Mouse (Mus musculus): Measurements from ENCODE around the gene Kmt2b. TPM values are rescaled to one million over a fixed set of nuclear protein-coding genes. Genes with fewer than 3 reads are reported as not detected.

The Kmt2b gene
- total RNA-seq, 2 experiments from 2014 or later, result 53.4 to 57.4 TPM

DNA sequence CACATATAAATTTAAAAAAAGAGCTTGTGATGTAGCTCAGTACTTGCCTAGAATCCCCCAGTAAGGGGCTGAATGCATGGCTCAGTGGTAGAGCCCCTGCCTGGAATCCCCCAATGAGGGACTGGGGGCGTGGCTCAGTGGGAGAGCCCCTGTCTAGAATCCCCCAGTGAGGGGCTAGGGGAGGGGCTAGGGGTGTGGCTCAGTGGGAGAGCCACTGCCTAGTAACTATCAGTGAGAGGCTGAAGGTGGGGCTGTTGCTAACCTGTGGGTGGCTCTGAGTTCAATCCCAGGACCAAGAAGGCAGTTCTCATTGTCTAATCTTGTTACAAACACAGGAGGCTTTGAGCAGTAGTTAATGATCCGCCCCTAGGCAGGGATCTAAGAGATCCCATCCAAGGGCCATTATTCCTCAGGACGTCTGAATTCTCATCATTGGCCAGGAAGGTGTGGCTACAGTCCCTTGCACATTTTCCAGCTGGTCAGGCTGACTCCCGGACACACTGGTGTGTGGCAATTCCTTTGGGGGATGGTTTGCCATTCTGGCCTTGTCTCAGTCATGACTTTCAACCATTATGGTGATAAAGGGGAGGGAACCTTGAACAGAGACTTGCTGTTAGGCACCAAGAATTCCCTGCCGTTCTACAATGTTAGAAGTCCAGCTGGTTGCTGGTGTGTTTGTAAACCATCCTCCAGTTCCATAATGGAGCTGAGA is 26.7 kb upstream of the Kmt2b start:
- no peak for DNase-seq (ENCODE audit: extremely low spot score in 1 of 2, low spot score in 2 of 2)
- intact Hi-C loops (cut with DNase I), result no loop called here
- Histone ChIP-seq H3K27ac (no peak overlapping the region), H3K4me3 (no peak overlapping the region)
- no peak for TF ChIP-seq CTCF (IDR thresholded peaks at IDR 0.05)

- no peak for DNase-seq (ENCODE audit: extremely low spot score in 1 of 2, low spot score in 2 of 2)
- intact Hi-C loops (cut with DNase I), result no loop called here
- Histone ChIP-seq H3K27ac (no peak overlapping the region), H3K4me3 (no peak overlapping the region)
- peak; percentile 32 for TF ChIP-seq CTCF (IDR thresholded peaks at IDR 0.05)
Observed at GRCm38 (mm10) chr7:30614454-30614853, 25.9 kb upstream of the Kmt2b start.

DNA sequence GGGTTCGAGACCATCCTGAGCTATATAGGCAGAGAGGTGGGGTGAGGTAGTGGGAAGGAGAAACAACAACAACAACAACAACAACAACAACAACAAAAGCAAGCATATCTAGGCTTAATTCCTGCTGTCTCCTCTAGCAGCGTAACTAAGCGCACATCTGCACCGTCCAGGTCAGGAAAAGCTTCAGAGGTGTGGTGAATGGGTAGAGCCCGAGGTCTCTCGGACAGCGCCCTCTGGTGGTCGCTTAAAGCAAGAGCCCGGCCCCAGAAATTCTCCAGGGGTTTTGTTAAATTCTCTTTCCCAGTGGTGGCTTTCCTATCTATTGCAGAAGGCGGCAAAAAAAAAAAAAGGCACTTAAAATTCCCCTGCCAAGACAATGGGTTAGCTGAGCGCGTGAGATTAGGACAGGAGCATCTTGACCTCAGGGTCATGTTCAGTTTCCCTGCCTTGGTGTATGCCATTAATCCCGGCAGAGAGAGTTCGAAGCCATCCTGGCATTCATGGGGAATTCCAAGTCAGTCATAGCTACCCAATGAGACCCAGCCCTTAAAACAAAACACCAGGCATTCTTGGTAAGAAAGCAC is 25.1 kb upstream of the Kmt2b start:
- peak; percentile 42 to 46 for DNase-seq (ENCODE audit: extremely low spot score in 1 of 2, low spot score in 2 of 2)
- TF ChIP-seq CTCF (IDR thresholded peaks at IDR 0.05), result peak; percentile 82
- Histone ChIP-seq H3K4me3 (no peak overlapping the region), H3K27ac (no peak overlapping the region)
- intact Hi-C loops (cut with DNase I), result no loop called here

GRCm38 (mm10) chr7:30612654-30613402 is 24.3 kb upstream of the Kmt2b start, which contains the start of gene Upk1a:
TSS of gene Upk1a (minus strand) at chr7:30612847.
- TF ChIP-seq CTCF (IDR thresholded peaks at IDR 0.05), result no peak
- no peak for DNase-seq (ENCODE audit: extremely low spot score in 1 of 2, low spot score in 2 of 2)
- no peak within 1 kb of the TSS for H3K4me3 ChIP-seq
- H3K27ac ChIP-seq, result no peak within 1 kb of the TSS
- intact Hi-C loops (cut with DNase I), result no loop called here

DNA sequence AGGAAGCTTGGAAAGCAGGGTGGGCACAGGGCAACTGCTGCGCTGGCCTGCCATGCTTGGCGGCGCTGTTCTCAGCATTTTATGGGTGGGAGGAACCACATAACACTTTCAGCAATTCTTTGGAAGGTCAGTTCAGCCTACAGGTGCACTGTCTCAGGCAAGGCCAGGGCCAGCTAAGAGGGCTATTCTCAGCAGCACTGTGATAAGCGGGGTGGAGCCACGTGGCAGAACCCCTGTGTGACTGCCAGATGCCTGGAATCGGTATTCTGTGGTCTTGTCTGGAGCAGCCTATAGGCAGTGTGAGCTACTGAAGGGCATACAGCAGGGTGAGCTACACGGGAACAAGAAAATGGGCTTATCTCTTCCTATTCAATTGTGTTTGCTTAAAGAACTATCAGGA is 21.5 kb upstream of the Kmt2b start:
- H3K27ac ChIP-seq, result no peak overlapping the region
- no peak for TF ChIP-seq CTCF (IDR thresholded peaks at IDR 0.05)
- intact Hi-C loops (cut with DNase I), result no loop called here
- H3K4me3 ChIP-seq, result no peak overlapping the region
- DNase-seq (ENCODE audit: extremely low spot score in 1 of 2, low spot score in 2 of 2), result no peak

DNA sequence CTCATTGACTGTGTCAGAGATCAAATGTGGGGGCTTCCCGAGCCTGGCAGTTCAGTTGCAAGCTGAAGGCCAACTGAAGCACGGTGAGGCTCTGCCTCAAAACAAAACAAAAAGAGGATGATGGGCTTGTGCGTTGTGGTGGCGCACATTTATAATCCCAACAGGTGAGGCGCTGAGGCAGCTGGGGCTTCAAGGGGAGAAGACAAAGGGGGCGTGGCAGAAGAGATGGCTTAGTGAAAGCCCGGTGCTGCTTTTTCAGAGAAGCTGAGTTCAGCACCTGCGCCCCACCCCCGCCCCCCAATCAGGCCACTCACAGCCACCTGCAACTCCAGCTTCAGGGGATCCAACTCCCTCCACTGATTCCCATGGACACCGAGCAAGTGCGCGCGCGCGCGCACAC is 19.9 kb upstream of the Kmt2b start:
- H3K27ac ChIP-seq, result no peak overlapping the region
- H3K4me3 ChIP-seq, result no peak overlapping the region
- no peak for TF ChIP-seq CTCF (IDR thresholded peaks at IDR 0.05)
- intact Hi-C loops (cut with DNase I), result loop anchor here (2.0 kb wide), 1 partner anchor 20 kb away; the partner anchor contains the start of gene Kmt2b
- no peak for DNase-seq (ENCODE audit: extremely low spot score in 1 of 2, low spot score in 2 of 2)

DNA sequence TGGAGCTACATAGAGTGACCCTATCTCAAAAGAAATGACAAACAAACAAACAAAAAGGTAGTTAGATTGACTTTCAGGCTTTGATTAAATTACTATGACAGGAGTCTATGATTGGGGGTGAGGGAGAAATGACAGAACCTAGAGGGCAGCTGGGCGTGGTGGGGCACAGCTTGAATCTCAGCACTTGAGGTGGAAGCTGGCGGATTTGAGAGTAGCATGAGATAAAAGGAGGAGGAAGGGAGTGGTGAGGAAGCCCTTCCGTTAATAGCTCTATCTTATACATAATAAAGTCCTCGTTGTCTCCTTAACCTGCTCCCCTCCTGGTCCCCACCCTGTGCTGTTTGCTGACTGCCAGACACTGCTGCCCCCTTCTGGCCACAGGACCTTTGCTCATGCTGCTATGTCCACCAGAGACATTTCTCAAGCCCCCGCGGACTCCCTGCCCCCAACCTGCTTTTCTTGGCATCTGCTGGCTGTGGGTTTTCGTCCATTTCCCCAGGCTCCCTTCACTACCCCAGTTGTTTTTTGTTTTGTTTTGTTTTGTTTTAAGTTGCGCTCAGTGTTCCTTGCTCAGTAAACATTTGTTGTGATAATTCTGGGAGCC is 19.3 kb upstream of the Kmt2b start:
- DNase-seq (ENCODE audit: extremely low spot score in 1 of 2, low spot score in 2 of 2), result no peak
- intact Hi-C loops (cut with DNase I), result loop anchor here (2.0 kb wide), 1 partner anchor 19 kb away; the partner anchor contains the start of gene Kmt2b
- Histone ChIP-seq H3K27ac (no peak overlapping the region), H3K4me3 (no peak overlapping the region)
- peak; percentile 54 for TF ChIP-seq CTCF (IDR thresholded peaks at IDR 0.05)

DNA sequence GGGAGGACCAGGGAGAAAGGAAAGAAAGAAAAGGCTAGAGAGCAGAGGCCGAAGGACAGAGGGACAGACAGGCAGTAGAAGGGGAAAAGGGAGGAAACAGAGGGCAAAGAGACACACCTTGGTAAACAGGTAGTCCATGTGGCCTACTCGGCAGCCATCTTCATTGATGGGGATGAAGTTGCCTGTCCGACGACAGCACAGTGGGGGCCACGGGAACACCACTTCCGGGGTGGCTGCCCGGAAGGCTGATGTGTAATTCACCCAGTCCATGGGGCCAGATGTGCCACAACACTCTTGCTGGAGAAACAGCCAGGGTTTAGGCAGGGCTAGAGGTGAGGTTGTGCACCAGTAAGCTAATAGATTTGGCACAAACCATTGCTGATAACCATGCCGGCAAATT is 16.4 kb upstream of the Kmt2b start:
- DNase-seq (ENCODE audit: extremely low spot score in 1 of 2, low spot score in 2 of 2), result no peak
- Histone ChIP-seq H3K4me3 (no peak overlapping the region), H3K27ac (no peak overlapping the region)
- intact Hi-C loops (cut with DNase I), result no loop called here
- no peak for TF ChIP-seq CTCF (IDR thresholded peaks at IDR 0.05)

- intact Hi-C loops (cut with DNase I), result no loop called here
- TF ChIP-seq CTCF (IDR thresholded peaks at IDR 0.05), result no peak
- DNase-seq (ENCODE audit: extremely low spot score in 1 of 2, low spot score in 2 of 2), result no peak
- H3K4me3 ChIP-seq, result no peak overlapping the region
- no peak overlapping the region for H3K27ac ChIP-seq
Observed at GRCm38 (mm10) chr7:30604424-30604823, 15.9 kb upstream of the Kmt2b start.

DNA sequence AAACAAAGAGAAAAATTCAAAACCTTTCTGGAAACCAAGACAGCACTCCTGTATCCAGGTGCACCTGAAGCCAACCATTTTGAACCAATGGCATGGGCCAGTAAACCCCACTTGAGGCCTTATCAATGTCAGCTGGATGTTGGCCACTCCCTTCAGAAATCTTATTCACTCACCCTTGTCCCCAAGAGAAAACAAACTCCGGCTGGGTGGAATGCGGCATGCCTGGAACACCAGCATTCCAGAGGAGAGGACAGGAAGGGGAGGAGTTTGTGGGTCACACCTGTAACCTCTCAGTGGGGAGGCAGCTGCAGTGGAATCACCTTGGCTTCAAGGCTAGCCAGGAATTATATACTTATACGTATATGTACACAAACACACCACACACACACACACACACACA is 14.1 kb upstream of the Kmt2b start:
- Histone ChIP-seq H3K27ac (no peak overlapping the region), H3K4me3 (no peak overlapping the region)
- no peak for DNase-seq (ENCODE audit: extremely low spot score in 1 of 2, low spot score in 2 of 2)
- intact Hi-C loops (cut with DNase I), result no loop called here
- TF ChIP-seq CTCF (IDR thresholded peaks at IDR 0.05), result no peak

GRCm38 (mm10) chr7:30600651-30601050 is 12.1 kb upstream of the Kmt2b start:
- no peak overlapping the region for H3K4me3 ChIP-seq
- intact Hi-C loops (cut with DNase I), result no loop called here
- H3K27ac ChIP-seq, result no peak overlapping the region
- DNase-seq (ENCODE audit: extremely low spot score in 1 of 2, low spot score in 2 of 2), result no peak
- TF ChIP-seq CTCF (IDR thresholded peaks at IDR 0.05), result no peak

- no peak for TF ChIP-seq CTCF (IDR thresholded peaks at IDR 0.05)
- intact Hi-C loops (cut with DNase I), result loop anchor here (5.0 kb wide), 1 partner anchor 302 kb away; no protein-coding TSS in a partner anchor
- DNase-seq (ENCODE audit: extremely low spot score in 1 of 2, low spot score in 2 of 2), result peak; percentile 83 to 86
- Histone ChIP-seq H3K4me3 (no peak overlapping the region), H3K27ac (no peak overlapping the region)
Observed at GRCm38 (mm10) chr7:30599933-30600353, 11.4 kb upstream of the Kmt2b start.
